Mouse (Mus musculus) embryonic facial prominence, embryonic 11.5 days (tissue): ENCODE data around the gene Scnn1b. TPM values are rescaled to one million over a fixed set of nuclear protein-coding genes. Genes with fewer than 3 reads are reported as not detected.

Source experiments
- ATAC-seq: fragments of 200-750 bp; cut with Nextera tagmentation; replicated peaks from 2 replicates; pipeline ENCODE4 v1.8.0; 2017; ENCODE audit warnings: low read depth; ENCODE audit not compliant: insufficient number of reproducible peaks, low FRiP score, low TSS enrichment
- DNase-seq: peaks from one replicate; pipeline ENCODE4 v3.0.0-alpha.2; 2015; ENCODE audit warnings: low spot score
- H3K27ac ChIP-seq: fragments of 300-500 bp; sonication (generic); replicated peaks from 2 replicates; pipeline ENCODE4 v1.5.1; 2014; ENCODE audit warnings: mild to moderate bottlenecking, low read depth, low read length, control low read depth
- H3K27me3 ChIP-seq: fragments of 300-500 bp; sonication (generic); 2 replicates; pipeline ENCODE4 v1.6.1; 2014; ENCODE audit warnings: mild to moderate bottlenecking, low read length, moderate library complexity, mixed read lengths; ENCODE audit not compliant: control insufficient read depth, insufficient read depth
- H3K36me3 ChIP-seq: fragments of 300-500 bp; sonication (generic); replicated peaks from 2 replicates; pipeline ENCODE4 v1.6.1; 2014; ENCODE audit warnings: low read depth, mild to moderate bottlenecking, low read length, moderate library complexity, mixed read lengths; ENCODE audit not compliant: control insufficient read depth, insufficient read depth
- H3K4me1 ChIP-seq: fragments of 300-500 bp; sonication (generic); 2 replicates; pipeline ENCODE4 v1.6.1; 2014; ENCODE audit warnings: low read length, mixed read lengths; ENCODE audit not compliant: control insufficient read depth, insufficient read depth
- H3K4me2 ChIP-seq: fragments of 300-500 bp; sonication (generic); 2 replicates; pipeline ENCODE4 v1.6.1; 2014; ENCODE audit warnings: low read depth, mild to moderate bottlenecking, control low read depth, low read length, moderate library complexity
- H3K4me3 ChIP-seq: fragments of 300-500 bp; sonication (generic); 2 replicates; pipeline ENCODE4 v1.5.1; 2014; ENCODE audit warnings: low read depth, low read length, control low read depth
- H3K9ac ChIP-seq: fragments of 300-500 bp; sonication (generic); replicated peaks from 2 replicates; pipeline ENCODE4 v1.6.1; 2014; ENCODE audit warnings: mild to moderate bottlenecking, control low read depth, low read length
- H3K9me3 ChIP-seq: fragments of 300-500 bp; sonication (generic); replicated peaks from 2 replicates; pipeline ENCODE4 v1.6.1; 2016; ENCODE audit warnings: mild to moderate bottlenecking, low read length, inconsistent platforms, mixed read lengths; ENCODE audit not compliant: control insufficient read depth
- WGBS: fragments of 180-500 bp; shearing (Covaris S2); extraction: QIAGEN DNeasy Blood & Tissue Kit; methylation state at CpG from one replicate; pipeline ENCODE4 v1.1.7; 2014; 5-methylcytosine and 5-hydroxymethylcytosine counted together
- polyA plus RNA-seq: library from polyadenylated mRNA; unstranded; fragments of >200 nt; fragmentation: Nextera tagmentation; extraction: Ambion mirVana; gene quantifications from 2 replicates; pipeline ENCODE4 v1.2.1, GENCODE M21; 2014

The Scnn1b gene
- polyA plus RNA-seq, 1 experiment from 2014 or later = 0.24 TPM

DNA sequence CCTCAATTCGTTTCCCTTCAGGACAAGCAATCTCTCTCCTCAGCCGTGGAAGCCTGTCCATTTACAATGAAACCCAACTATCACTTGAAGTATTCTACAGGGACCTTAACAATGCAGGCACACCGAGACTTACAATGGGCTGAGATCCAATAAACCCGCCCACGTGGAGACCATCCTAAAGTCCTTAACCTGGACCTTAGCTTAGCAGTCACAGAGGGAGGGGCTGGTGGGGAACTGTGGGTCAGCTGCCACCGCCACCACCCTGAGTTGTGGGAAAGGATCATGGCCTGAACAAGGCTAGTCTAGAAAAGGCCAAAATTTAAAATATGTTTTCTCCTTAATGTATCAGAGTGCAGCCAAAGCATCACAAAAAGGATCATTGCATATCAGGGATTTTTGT, 74.4 kb downstream of the Scnn1b start:
- 79% methylated on average over 6 of the region's 6 CpGs for WGBS
- Histone ChIP-seq H3K27ac (no peak overlapping the region), H3K4me3 (no peak overlapping the region), H3K4me2 (no peak overlapping the region), H3K4me1 (no peaks in the 10 kb centered on the region), H3K27me3 (no peaks in the 10 kb centered on the region), H3K9ac (no peak overlapping the region), H3K9me3 (no peaks in the 10 kb centered on the region), H3K36me3 (no peaks in the 10 kb centered on the region; the same call in 1 of the 2 replicates)
- ATAC-seq (no peak), DNase-seq (no peak)

DNA sequence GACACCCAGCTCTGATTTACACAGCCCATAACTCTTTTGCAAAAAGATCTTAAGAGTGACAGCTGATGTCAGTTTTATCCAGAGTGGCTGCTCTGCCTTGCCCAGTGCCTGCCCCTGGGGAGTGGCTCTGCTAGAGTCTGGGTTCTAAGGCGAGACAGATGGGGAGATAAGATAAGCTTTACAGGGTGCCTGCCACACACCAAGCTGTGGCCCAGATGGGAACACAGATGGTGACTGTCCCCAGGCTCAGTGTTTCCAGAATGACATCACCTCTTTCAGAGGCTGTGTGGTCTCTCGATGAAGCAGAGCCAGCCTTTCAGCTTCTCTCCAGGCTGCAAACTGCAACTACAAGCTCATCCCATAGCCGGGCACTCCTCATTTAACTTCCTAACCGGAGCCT, 74.9 kb downstream of the Scnn1b start:
- no peak for DNase-seq

DNA sequence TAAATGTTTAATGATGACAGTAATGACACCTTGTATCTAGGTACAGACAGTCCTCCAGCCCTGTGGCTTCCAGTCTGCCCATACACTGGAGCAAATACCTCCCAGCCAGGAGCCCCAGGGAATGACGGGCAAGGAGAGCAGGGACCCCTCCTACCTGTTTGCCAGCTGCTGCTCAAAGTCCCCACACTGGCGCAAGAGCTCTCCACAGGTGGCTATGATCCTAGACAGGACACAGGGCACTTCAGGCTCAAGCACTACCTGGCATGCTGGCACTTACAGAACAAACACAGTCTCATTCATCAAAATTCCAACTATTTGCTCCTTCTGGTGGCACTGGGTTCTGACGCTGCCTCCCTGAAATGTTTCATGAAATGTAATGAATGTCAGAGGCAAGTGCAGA, 76.2 kb downstream of the Scnn1b start:
- H3K27me3 ChIP-seq = no peaks in the 10 kb centered on the region
- ATAC-seq (no peak), DNase-seq (no peak)
- H3K4me2 ChIP-seq = no peak overlapping the region
- no peaks in the 10 kb centered on the region for H3K9me3 ChIP-seq
- no peak overlapping the region for H3K9ac ChIP-seq
- no peak overlapping the region for H3K4me3 ChIP-seq
- no peak overlapping the region for H3K27ac ChIP-seq
- no peaks in the 10 kb centered on the region; the same call in 1 of the 2 replicates for H3K36me3 ChIP-seq
- 89% methylated on average over 3 of the region's 3 CpGs for WGBS
- no peaks in the 10 kb centered on the region for H3K4me1 ChIP-seq

More for the DNA sequence above, 74.9 kb downstream of the Scnn1b start:
- no peak overlapping the region for H3K4me3 ChIP-seq
- no peaks in the 10 kb centered on the region for H3K9me3 ChIP-seq
- H3K27me3 ChIP-seq = no peaks in the 10 kb centered on the region
- no peaks in the 10 kb centered on the region for H3K4me1 ChIP-seq
- no peak overlapping the region for H3K9ac ChIP-seq
- WGBS = 62% methylated on average over 4 of the region's 4 CpGs
- no peak overlapping the region for H3K27ac ChIP-seq
- no peak overlapping the region for H3K4me2 ChIP-seq
- ATAC-seq = peak; percentile 65; the same call in 1 of the 2 replicates
- H3K36me3 ChIP-seq = no peaks in the 10 kb centered on the region; the same call in 1 of the 2 replicates

DNA sequence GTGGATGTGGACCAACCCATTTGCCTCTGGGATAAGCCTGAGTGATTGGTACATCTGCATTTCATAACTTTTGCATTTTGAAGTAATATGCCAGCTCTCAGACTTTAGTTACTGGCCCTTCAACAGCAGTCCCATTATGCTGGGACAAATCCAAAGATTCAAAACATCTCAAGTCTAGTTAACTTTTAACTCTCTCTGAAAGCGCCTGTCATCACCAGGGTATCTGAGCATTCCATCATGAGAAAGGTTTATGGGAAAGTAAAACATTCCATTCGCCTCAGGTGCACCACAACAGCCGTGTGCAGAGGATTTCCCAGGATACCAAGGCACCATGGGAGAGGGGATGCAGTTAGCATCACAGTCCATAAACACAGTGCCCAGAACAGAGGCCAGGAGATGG, 76.8 kb downstream of the Scnn1b start:
- H3K4me2 ChIP-seq = no peak overlapping the region
- H3K27ac ChIP-seq = no peak overlapping the region
- 85% methylated on average over 3 of the region's 3 CpGs for WGBS
- no peaks in the 10 kb centered on the region for H3K27me3 ChIP-seq
- no peaks in the 10 kb centered on the region for H3K9me3 ChIP-seq
- no peak overlapping the region for H3K4me3 ChIP-seq
- no peak for ATAC-seq
- no peak overlapping the region for H3K9ac ChIP-seq
- no peaks in the 10 kb centered on the region for H3K4me1 ChIP-seq
- H3K36me3 ChIP-seq = no peaks in the 10 kb centered on the region; the same call in 1 of the 2 replicates
- no peak for DNase-seq

DNA sequence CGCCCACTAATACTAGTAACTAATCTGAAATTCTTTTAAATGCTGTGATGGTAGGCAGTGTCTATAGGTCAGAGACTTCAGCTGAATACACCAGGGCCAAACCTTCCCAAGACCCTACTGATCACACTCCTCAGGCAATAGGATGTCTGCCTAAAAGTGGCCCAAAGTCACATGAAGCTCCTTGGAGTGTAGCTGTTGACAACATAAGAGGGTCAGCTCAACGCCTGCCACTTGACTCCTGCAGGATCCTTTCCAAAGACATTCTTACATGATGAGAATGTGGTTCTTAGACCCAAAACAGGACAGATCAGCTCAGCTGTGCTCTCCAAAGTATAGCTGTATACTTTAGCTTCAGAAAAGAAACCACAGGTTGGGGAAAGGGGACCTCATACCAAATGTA, 77.5 kb downstream of the Scnn1b start:
- Histone ChIP-seq H3K4me3 (no peak overlapping the region), H3K9ac (no peak overlapping the region), H3K4me1 (no peaks in the 10 kb centered on the region), H3K36me3 (no peaks in the 10 kb centered on the region; the same call in 1 of the 2 replicates), H3K27me3 (no peaks in the 10 kb centered on the region), H3K4me2 (no peak overlapping the region), H3K9me3 (no peaks in the 10 kb centered on the region), H3K27ac (no peak overlapping the region)
- ATAC-seq = no peak
- 94% methylated on average over 2 of the region's 2 CpGs for WGBS
- no peak for DNase-seq

DNA sequence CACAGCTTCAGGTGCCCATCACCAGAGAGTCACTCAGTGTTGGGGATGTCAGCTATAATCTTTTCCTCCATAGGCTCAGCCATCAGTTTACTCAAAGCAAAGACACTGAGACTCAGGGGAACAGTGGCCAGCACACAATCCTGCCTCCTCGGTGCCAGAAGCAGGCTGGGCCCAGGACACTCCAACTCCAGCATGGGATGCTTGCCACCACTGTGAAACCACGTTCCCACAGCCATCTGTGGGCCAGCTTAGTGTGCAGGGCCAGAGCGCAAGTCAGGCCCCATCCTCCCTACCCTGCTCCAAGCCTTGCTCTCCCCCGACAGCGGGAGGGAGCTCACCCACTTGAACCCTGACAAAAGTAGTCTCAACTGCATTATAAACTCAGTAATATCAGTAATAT, 81.4 kb downstream of the Scnn1b start:
- Histone ChIP-seq H3K27me3 (no peaks in the 10 kb centered on the region), H3K4me1 (no peaks in the 10 kb centered on the region), H3K4me3 (no peak overlapping the region), H3K4me2 (no peak overlapping the region), H3K36me3 (no peaks in the 10 kb centered on the region; the same call in none of the 2 replicates), H3K9me3 (no peaks in the 10 kb centered on the region), H3K9ac (no peak overlapping the region), H3K27ac (no peak overlapping the region)
- DNase-seq = no peak
- WGBS = 84% methylated on average over 5 of the region's 5 CpGs
- 0 out of 2 replicates have a peak, but pooled peaks have one; percentile 39 for ATAC-seq

DNA sequence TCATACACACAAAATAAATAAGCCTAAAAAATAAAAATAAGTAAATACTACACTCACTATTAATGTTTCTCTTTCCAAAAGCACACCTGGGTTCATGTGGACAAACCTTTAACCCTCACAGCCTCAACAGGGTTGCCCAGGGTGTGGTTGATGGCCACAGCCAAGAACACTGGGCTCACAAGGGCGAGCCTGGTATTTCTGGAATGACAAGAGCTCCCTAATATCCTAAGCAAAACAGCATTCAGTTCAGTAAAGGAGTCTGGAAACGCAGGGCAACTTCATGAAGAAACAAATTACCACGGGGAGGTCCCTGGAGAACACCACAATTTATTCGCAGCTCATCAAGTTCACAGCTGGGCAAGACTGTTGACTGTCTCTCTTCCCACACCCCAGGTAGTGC, 82.7 kb downstream of the Scnn1b start:
- Histone ChIP-seq H3K4me1 (no peaks in the 10 kb centered on the region), H3K4me3 (no peak overlapping the region), H3K36me3 (no peaks in the 10 kb centered on the region; the same call in none of the 2 replicates), H3K27ac (no peak overlapping the region), H3K27me3 (no peaks in the 10 kb centered on the region), H3K9ac (no peak overlapping the region), H3K4me2 (no peak overlapping the region), H3K9me3 (no peaks in the 10 kb centered on the region)
- DNase-seq (no peak), ATAC-seq (no peak)
- 69% methylated on average over 4 of the region's 4 CpGs for WGBS

DNA sequence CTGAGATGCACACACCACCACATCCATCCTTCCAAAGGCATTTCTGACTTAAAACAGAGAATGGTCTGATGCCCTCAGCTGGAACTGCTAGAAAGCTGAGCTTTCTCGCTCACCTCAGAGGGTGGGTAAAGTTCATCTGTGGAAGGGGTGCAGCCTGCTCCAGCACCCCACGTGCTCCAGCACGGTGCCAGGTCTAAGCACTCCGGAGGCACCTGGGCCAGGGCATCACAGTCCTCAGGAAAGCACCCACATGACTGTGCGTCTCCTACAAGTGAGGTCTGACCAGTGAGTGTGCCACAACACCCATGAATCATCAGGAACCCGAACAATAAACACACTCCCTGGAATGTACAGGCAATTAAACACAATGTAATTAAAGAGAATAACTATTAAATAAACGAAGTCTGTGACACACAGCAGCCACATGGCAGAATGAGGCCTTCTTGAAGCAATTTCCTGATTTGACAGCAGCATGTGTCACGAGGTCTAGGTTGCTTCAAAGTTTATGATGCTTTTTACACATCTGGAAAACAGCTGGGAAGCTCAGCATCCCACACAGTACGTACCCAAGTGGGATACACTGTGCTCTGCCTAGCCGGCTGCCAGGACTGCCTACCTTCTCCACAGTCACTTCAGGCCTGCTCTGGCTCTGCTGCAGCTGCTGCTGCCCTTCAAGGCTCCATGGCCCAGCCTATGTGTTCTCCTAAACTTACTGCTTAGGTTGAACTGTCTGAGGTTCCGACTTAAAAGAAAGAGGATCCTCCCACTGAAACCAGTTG, 90.2 kb downstream of the Scnn1b start:
- Histone ChIP-seq H3K36me3 (no peaks in the 10 kb centered on the region; the same call in 1 of the 2 replicates), H3K27ac (no peak overlapping the region), H3K4me1 (no peaks in the 10 kb centered on the region), H3K27me3 (no peaks in the 10 kb centered on the region), H3K9me3 (no peaks in the 10 kb centered on the region), H3K4me2 (no peak overlapping the region), H3K9ac (no peak overlapping the region), H3K4me3 (no peak overlapping the region)
- peak; percentile 33 for DNase-seq
- ATAC-seq = peak; percentile 56; the same call in 1 of the 2 replicates
- 73% methylated on average over 11 of the region's 11 CpGs for WGBS
